Mouse (Mus musculus) central nervous system, embryonic 11.5 days (tissue): ENCODE measurements around the gene Hoxd1. TPM values are rescaled to one million over a fixed set of nuclear protein-coding genes. Genes with fewer than 3 reads are reported as not detected.

Experiments
- polyA plus RNA-seq: library from polyadenylated mRNA; depleted of rRNA; stranded (reverse); fragments of >200 nt; gene quantifications from 2 replicates; pipeline ENCODE4 v1.2.3, GENCODE M21; 2012; rRNA removed

The Hoxd1 gene
- 0.14 and 1.2 TPM in 2 replicates for polyA plus RNA-seq

GRCm38 (mm10) chr2:74762522-74763244, at the start of gene Hoxd1:
Gene Hoxd1, plus strand, starts transcription at chr2:74762980.

GRCm38 (mm10) chr2:74726551-74726950, 36.2 kb upstream of the Hoxd1 start, which contains the start of gene Gm28230:
Gene Gm28230, plus strand, starts transcription at chr2:74726728.

Other genes with a start within 250 kb of the Hoxd1 start
- gene Lnpk, start 183.5 kb upstream of the Hoxd1 start, polyA plus RNA-seq, result 27.6 and 32.6 TPM in 2 replicates
- 3.1 and 5.4 TPM in 2 replicates for gene Evx2, start 103.4 kb upstream of the Hoxd1 start, polyA plus RNA-seq
- gene Hoxd13, start 94.7 kb upstream of the Hoxd1 start, polyA plus RNA-seq, result 0.10 and 10.4 TPM in 2 replicates
- gene Hoxd12, start 88.0 kb upstream of the Hoxd1 start, polyA plus RNA-seq, result 4.5 TPM in 1 of 2 replicates, not detected in the other
- 7.1 TPM in 1 of 2 replicates, not detected in the other for gene Hoxd11, start 83.4 kb upstream of the Hoxd1 start, polyA plus RNA-seq
- gene Hoxd10, start 71.1 kb upstream of the Hoxd1 start, polyA plus RNA-seq, result 0.12 and 10.9 TPM in 2 replicates
- 0.04 and 7.3 TPM in 2 replicates for gene Hoxd9, start 65.3 kb upstream of the Hoxd1 start, polyA plus RNA-seq
- gene Hoxd8, start 58.4 kb upstream of the Hoxd1 start, polyA plus RNA-seq, result 0.36 and 7.0 TPM in 2 replicates
- gene Hoxd3, start 51.1 kb upstream of the Hoxd1 start, polyA plus RNA-seq, result 0.66 and 38.3 TPM in 2 replicates
- gene Hoxd4, start 51.1 kb upstream of the Hoxd1 start, polyA plus RNA-seq, result 0.48 and 31.7 TPM in 2 replicates
- gene Gm28230, start 36.3 kb upstream of the Hoxd1 start, polyA plus RNA-seq, result 0.13 and 20.0 TPM in 2 replicates
- 84.9 and 94.0 TPM in 2 replicates for gene Mtx2, start 62.8 kb downstream of the Hoxd1 start, polyA plus RNA-seq